Mouse (Mus musculus) hematopoietic stem cell, adult 5-6 weeks (primary cell): ENCODE measurements around the gene Ap5z1. TPM values are rescaled to one million over a fixed set of nuclear protein-coding genes. Genes with fewer than 3 reads are reported as not detected.

Source experiments
- ATAC-seq, 2 experiments: fragments of 125-278 bp in 1 of 2; replicated peaks in 1 of 2; 2 replicates each; pipeline ENCODE4 v1.8.0; 2016 to 2017; ENCODE audit warnings: inconsistent platforms in 2 of 2, mild to moderate bottlenecking in 2 of 2, moderate number of reproducible peaks in 2 of 2, low read depth in 1 of 2, moderate TSS enrichment in 1 of 2; ENCODE audit not compliant: low FRiP score in 2 of 2, poor library complexity in 2 of 2, severe bottlenecking in 2 of 2, insufficient read depth in 1 of 2, low TSS enrichment in 1 of 2
- total RNA-seq: library from RNA; stranded (forward); fragments of 172-1452, 232-1000 nt; gene quantifications from 2 replicates; pipeline ENCODE4 v1.2.3, GENCODE M21; 2017

Gene Ap5z1
- total RNA-seq: 2.9 and 13.1 TPM in 2 replicates

DNA sequence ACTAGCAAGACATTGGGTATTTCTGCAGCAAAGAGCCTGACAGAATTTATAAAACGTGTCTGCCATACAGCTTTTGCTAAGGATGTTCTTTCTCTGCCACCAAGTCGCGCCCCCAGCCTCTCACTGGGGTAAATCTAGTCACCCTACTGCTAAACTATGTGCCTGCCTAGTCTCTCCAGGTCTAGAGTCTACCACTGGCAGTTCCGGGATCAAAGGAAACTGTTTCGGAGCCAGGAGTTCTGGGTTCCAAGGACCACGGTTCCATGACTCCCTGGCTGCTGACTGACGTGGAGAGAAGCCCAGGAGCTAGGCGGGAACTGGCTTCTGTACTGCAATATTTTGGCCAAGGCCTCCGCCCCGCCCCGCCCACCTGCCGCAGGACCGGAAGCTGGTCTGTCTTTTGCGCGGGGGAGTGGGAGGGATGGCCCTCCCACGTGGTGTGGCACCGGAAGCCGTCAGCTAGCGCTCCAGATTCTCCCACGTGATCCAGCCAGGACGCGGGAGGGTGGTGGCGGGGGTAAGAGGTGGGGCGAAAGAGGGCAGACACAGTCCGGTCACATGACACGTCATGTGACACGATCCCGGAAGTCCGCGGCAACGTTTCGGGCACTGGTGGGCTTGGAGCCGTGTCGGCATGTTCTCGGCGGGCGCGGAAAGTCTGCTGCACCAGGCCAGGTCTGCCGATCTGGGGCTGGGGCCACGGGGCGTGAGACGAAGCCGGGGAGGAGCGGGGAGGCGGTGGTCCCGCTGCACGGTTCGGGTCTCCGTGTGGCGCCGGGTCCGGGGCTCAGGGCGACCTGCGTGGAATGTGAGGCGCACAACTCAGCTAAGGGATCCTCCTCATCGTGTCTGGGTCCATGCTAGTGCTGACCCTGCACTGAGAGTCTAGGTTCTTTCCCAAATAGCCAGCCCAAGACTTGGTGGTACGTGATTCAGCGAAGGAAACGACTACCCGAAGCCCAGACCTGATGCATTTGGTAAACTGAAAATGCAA, at the start of gene Ap5z1:
Gene Ap5z1, plus strand, starts transcription at position 484 of the 994 bp plus-strand sequence.
- peak; percentile 89 to 91 for ATAC-seq

DNA sequence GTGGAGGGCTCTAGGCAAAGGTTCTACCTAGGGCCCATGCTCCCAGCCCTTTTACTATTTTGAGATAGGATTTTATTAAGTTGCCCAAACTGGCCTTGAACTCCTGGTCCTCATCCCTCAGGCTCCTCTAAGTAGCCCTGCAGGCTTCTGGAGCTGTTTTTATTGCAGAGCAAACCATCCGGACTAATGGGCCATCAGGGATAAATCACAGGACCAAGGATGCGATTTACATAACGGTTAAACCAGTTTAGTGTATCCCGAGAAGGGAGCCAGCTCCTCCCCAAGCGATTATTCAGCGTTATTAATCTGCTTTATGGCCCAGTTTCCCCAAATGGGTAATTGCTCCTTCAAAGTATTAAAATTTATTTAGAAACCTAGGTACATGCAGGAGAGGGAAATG, 48.3 kb upstream of the Ap5z1 start:
- ATAC-seq: no peak

- peak; percentile 37 to 39; a peak in 3 of 4 replicates for ATAC-seq
Measured at GRCm38 (mm10) chr5:142416070-142416775, 47.5 kb upstream of the Ap5z1 start.

- no peak for ATAC-seq
Measured at GRCm38 (mm10) chr5:142417104-142417503, 46.6 kb upstream of the Ap5z1 start.

DNA sequence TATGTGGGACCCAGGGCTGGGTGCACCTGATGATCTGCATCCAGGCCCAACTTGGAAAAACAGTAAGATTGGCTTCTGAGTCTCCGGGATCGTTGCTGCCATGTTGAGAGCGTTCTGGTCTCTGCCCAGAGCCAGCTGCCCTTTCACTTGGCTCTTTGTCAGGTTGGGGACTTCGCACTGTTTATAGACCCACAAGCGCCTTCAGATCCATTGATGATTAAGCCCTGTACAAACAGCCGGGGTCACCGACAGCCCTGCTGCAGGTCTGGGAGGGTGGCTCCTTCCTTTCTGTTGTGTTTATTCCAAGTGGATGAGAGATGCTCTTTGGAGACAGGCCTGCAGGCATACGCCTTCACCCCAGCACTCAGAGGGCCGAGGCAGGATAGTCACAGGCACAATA, 45.9 kb upstream of the Ap5z1 start:
- no peak for ATAC-seq

GRCm38 (mm10) chr5:142418419-142418818, 45.3 kb upstream of the Ap5z1 start:
- no peak for ATAC-seq

GRCm38 (mm10) chr5:142420317-142420716, 43.4 kb upstream of the Ap5z1 start:
- no peak for ATAC-seq

DNA sequence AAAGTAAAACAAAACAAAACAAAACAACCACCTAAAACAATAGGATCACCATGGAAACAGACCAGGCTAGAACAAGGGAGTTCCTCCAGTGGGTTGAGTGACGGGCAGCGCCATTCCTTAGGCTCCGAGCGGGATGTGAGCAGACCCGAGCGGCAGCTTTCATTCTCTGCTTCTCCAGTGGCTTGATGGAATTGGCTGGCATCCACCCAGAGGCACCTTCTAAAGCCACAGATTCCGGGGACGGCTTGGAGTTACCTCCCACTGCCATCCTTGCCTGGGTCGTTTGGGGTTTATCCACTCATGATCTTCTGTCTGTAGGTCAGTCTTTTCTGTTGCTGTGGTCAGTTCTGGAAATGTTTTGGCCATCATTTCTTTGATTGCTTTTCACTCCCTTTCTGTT, 42.8 kb upstream of the Ap5z1 start:
- no peak for ATAC-seq

GRCm38 (mm10) chr5:142421886-142422285, 41.9 kb upstream of the Ap5z1 start:
- ATAC-seq: no peak

GRCm38 (mm10) chr5:142423141-142423540, 40.6 kb upstream of the Ap5z1 start:
- ATAC-seq: no peak

- no peak for ATAC-seq
Measured at GRCm38 (mm10) chr5:142423701-142424100, 40.0 kb upstream of the Ap5z1 start.

GRCm38 (mm10) chr5:142424627-142425349, 39.0 kb upstream of the Ap5z1 start:
- ATAC-seq: peak; percentile 53 to 73

- no peak for ATAC-seq
Measured at GRCm38 (mm10) chr5:142426476-142426875, 37.3 kb upstream of the Ap5z1 start.

GRCm38 (mm10) chr5:142427876-142428275, 35.9 kb upstream of the Ap5z1 start:
- no peak for ATAC-seq

- ATAC-seq: no peak
Measured at GRCm38 (mm10) chr5:142428691-142429090, 35.1 kb upstream of the Ap5z1 start.

GRCm38 (mm10) chr5:142431029-142431428, 32.7 kb upstream of the Ap5z1 start:
- no peak for ATAC-seq

GRCm38 (mm10) chr5:142431811-142432434, 31.8 kb upstream of the Ap5z1 start:
- no peak for ATAC-seq
